Mouse (Mus musculus): ENCODE measurements around the gene Tbc1d10a. TPM values are rescaled to one million over a fixed set of nuclear protein-coding genes. Genes with fewer than 3 reads are reported as not detected.
A peak's percentile ranks its signal among the peaks of the same experiment; 100 is the strongest.

Tbc1d10a gene
- polyA plus RNA-seq, 1 experiment from 2014 or later: 20.9 TPM

DNA sequence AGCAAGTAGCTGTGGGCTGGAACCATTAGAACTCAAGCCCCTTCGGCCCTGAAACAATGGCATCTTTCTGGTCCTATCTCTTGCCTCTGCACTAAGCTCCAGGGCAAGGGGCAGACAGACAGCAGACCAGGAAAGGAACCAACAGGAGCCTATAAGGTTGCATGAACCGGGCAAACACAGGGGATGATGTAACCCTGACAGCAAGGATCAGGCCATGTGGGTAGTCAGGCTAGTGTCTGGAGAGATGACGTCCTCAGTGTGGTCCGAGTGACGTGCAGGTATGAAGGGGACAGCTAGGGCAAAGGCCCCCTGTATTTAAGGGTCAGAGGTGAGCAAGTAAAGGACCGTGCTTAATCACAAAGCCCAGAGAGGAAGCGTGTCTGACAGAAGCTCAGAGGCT is 63.7 kb downstream of the Tbc1d10a start:
- TF ChIP-seq CTCF (IDR thresholded peaks at IDR 0.05; ENCODE audit: low read depth): no peak
- DNase-seq: no peak
- H3K4me2 ChIP-seq: no peak overlapping the region
- H3K4me1 ChIP-seq (ENCODE audit: insufficient read depth): no peaks in the 10 kb centered on the region
- ATAC-seq (ENCODE audit: insufficient read depth): no peak
- H3K9ac ChIP-seq: no peak overlapping the region
- H3K4me3 ChIP-seq (ENCODE audit: low read depth, low read length): no peak overlapping the region
- H3K27me3 ChIP-seq (ENCODE audit: insufficient read depth, low read length): no peaks in the 10 kb centered on the region
- 66% methylated on average over 7 of the region's 7 CpGs for WGBS
- no peaks in the 10 kb centered on the region for H3K36me3 ChIP-seq (ENCODE audit: insufficient read depth)
- no peak overlapping the region for H3K27ac ChIP-seq (ENCODE audit: low read depth)
- no peaks in the 10 kb centered on the region for H3K9me3 ChIP-seq (ENCODE audit: low read depth, low read length)

DNA sequence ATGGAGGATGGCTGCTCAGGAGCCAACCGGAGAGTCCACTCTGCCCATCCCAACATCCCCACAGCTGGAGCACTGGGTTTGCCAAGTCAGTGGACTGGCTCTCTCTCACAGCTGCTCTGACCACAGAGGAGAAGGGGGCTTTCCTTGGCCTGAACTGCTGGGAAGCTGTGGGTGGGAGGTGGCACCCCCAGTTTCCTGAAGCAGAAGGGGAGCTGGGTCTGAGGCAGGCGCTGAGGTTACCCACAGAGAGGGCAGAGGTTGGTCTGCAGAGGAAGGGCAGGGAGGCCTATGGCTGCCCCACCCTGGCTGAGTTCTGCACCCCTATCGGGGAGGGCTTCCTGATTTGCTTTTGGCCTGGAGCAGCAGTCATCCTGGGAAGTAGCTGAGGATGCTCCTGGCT is 64.8 kb downstream of the Tbc1d10a start:
- WGBS: 72% methylated on average over 3 of the region's 3 CpGs
- H3K27ac ChIP-seq (ENCODE audit: low read depth): no peak overlapping the region
- H3K9me3 ChIP-seq (ENCODE audit: low read depth, low read length): no peaks in the 10 kb centered on the region
- no peak overlapping the region for H3K4me2 ChIP-seq
- H3K36me3 ChIP-seq (ENCODE audit: insufficient read depth): no peaks in the 10 kb centered on the region
- no peak overlapping the region for H3K9ac ChIP-seq
- DNase-seq (no peak), ATAC-seq (ENCODE audit: insufficient read depth) (no peak)
- H3K27me3 ChIP-seq (ENCODE audit: insufficient read depth, low read length): no peaks in the 10 kb centered on the region
- H3K4me1 ChIP-seq (ENCODE audit: insufficient read depth): no peaks in the 10 kb centered on the region
- no peak overlapping the region for H3K4me3 ChIP-seq (ENCODE audit: low read depth, low read length)
- no peak for TF ChIP-seq CTCF (IDR thresholded peaks at IDR 0.05; ENCODE audit: low read depth)

DNA sequence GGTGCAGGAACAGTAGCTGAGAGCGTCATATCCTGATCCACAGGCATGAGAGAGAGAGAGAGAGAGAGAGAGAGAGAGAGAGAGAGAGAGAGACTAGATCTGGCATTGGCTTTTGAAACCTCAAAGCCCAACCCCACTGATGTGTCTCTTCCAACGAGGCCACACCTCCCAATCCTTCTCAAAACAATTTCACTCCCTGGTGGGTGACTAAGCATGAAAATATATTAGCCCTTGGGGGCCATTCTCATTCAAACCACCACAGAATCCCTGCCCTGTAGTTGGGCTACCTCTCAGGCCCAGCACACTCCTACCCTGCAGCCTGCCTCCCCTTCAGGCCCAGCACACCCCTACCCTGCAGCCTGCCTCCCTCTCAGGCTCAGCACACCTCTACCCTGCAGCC is 66.3 kb downstream of the Tbc1d10a start:
- ATAC-seq (ENCODE audit: insufficient read depth) (no peak), DNase-seq (no peak)
- no peak overlapping the region for H3K9ac ChIP-seq
- no peaks in the 10 kb centered on the region for H3K4me1 ChIP-seq (ENCODE audit: insufficient read depth)
- no peak overlapping the region for H3K4me3 ChIP-seq (ENCODE audit: low read depth, low read length)
- no peaks in the 10 kb centered on the region for H3K27me3 ChIP-seq (ENCODE audit: insufficient read depth, low read length)
- no peak for TF ChIP-seq CTCF (IDR thresholded peaks at IDR 0.05; ENCODE audit: low read depth)
- no peaks in the 10 kb centered on the region for H3K9me3 ChIP-seq (ENCODE audit: low read depth, low read length)
- 53% methylated on average over 2 of the region's 2 CpGs for WGBS
- no peaks in the 10 kb centered on the region for H3K36me3 ChIP-seq (ENCODE audit: insufficient read depth)
- no peak overlapping the region for H3K27ac ChIP-seq (ENCODE audit: low read depth)
- H3K4me2 ChIP-seq: no peak overlapping the region

DNA sequence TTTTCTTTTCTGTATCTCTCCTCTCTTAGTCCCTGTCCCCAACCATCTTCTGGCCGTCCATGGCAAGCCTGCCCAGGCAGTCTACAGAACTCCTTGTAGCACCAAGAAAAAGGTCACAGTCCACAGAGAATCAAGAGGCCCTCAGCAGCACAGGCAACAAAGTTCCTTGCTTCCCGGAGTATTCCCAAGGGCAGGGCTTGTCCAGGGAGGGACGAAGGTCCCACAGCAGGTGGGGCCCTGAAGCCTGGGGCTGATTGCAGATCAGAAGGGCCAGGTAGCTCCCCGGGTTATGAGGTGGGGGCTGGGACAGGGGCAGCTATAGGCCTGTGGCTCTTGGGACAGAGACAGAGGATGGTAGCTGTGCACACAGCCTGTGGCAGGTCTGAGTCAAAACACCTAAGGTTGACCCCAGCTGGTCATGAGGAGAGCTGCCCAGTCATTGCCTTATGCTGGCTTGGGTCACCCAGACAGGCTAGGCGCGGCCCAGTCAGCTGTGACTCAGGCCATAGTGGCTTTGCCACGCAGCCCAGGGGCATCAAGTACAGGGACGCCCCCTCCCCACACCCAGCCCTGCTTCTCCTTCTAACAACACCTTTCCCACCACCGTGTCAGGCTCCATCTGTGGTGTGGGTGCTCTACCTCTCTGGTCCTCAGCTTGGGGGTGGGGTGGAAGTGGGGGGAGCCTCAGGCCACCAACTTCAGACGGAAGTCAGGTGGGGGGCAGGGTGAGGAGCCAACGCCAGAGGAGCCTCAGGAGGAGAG is 70.4 kb downstream of the Tbc1d10a start, which contains the start of gene Lif:
Lif (plus strand) TSS at position 712 of the 762 bp plus-strand sequence.
- Histone ChIP-seq H3K9ac (no peak within 1 kb of the TSS), H3K9me3 (ENCODE audit: low read depth, low read length) (no peaks in the 10 kb centered on the region), H3K4me1 (ENCODE audit: insufficient read depth) (peaks cover 13% of the 10 kb centered on the region), H3K4me3 (ENCODE audit: low read depth, low read length) (no peak within 1 kb of the TSS), H3K27me3 (ENCODE audit: insufficient read depth, low read length) (no peaks in the 10 kb centered on the region), H3K4me2 (no peak within 1 kb of the TSS), H3K27ac (ENCODE audit: low read depth) (no peak within 1 kb of the TSS), H3K36me3 (ENCODE audit: insufficient read depth) (no peaks in the 10 kb centered on the region)
- TF ChIP-seq CTCF (IDR thresholded peaks at IDR 0.05; ENCODE audit: low read depth): no peak
- no peak for ATAC-seq (ENCODE audit: insufficient read depth)
- no peak for DNase-seq
- WGBS: 62% methylated on average over 11 of the region's 11 CpGs

DNA sequence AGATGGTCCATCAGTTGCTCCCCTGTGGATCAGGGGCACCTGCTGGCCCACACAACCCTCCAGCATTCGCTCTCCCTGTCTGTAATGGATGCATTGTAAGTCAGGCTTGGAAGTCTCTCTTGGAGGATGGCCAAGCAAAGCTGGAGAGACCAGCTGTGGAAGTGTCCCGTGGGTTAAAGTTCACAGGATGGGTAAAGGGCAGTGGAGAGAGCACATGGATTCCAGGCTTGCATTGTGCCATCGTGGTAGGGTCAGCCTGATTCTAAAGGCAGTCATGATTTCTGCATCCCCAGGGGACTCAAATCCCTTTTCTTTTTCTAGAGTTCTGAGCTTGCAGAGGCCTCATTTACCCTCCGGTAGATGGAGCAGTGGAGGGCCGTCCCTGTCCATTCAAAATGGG is 71.2 kb downstream of the Tbc1d10a start:
- Histone ChIP-seq H3K4me1 (ENCODE audit: insufficient read depth) (peaks cover 19% of the 10 kb centered on the region), H3K4me3 (ENCODE audit: low read depth, low read length) (no peak overlapping the region), H3K27ac (ENCODE audit: low read depth) (no peak overlapping the region), H3K9me3 (ENCODE audit: low read depth, low read length) (no peaks in the 10 kb centered on the region), H3K27me3 (ENCODE audit: insufficient read depth, low read length) (no peaks in the 10 kb centered on the region), H3K9ac (no peak overlapping the region), H3K4me2 (no peak overlapping the region), H3K36me3 (ENCODE audit: insufficient read depth) (no peaks in the 10 kb centered on the region)
- ATAC-seq (ENCODE audit: insufficient read depth): no peak
- no peak for TF ChIP-seq CTCF (IDR thresholded peaks at IDR 0.05; ENCODE audit: low read depth)
- no peak for DNase-seq
- WGBS: 60% methylated on average over 5 of the region's 5 CpGs

DNA sequence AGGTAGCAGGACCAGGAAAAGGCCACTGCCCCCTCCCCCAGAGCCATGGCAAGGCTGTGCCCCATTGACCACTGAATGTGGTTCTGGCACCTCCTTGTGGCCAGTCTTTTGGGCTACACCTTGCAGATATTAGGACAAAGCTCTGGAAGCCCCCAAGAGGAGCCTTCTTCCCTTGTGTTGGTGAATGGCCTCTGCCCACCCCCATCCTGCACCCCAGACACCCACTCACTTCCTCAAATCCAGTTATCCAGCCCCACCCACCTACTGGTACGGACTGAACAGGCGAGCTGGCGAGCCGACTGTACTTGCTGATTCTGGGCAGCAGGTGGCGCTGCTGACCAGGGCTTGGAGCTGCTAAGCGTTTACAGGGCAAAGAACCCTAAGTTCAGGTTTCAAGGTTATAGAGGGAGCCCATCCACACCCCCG is 72.1 kb downstream of the Tbc1d10a start:
- H3K4me2 ChIP-seq: peak overlapping the region; percentile 38; the same call in 1 of the 2 replicates
- DNase-seq (peak; percentile 92), ATAC-seq (ENCODE audit: insufficient read depth) (peak; percentile 22)
- no peak overlapping the region for H3K4me3 ChIP-seq (ENCODE audit: low read depth, low read length)
- no peaks in the 10 kb centered on the region for H3K27me3 ChIP-seq (ENCODE audit: insufficient read depth, low read length)
- no peak overlapping the region for H3K9ac ChIP-seq
- H3K36me3 ChIP-seq (ENCODE audit: insufficient read depth): no peaks in the 10 kb centered on the region
- TF ChIP-seq CTCF (IDR thresholded peaks at IDR 0.05; ENCODE audit: low read depth): peak; percentile 99
- H3K27ac ChIP-seq (ENCODE audit: low read depth): no peak overlapping the region
- H3K9me3 ChIP-seq (ENCODE audit: low read depth, low read length): no peaks in the 10 kb centered on the region
- under 1% methylated on average over 7 of the region's 7 CpGs for WGBS
- H3K4me1 ChIP-seq (ENCODE audit: insufficient read depth): peaks cover 19% of the 10 kb centered on the region

DNA sequence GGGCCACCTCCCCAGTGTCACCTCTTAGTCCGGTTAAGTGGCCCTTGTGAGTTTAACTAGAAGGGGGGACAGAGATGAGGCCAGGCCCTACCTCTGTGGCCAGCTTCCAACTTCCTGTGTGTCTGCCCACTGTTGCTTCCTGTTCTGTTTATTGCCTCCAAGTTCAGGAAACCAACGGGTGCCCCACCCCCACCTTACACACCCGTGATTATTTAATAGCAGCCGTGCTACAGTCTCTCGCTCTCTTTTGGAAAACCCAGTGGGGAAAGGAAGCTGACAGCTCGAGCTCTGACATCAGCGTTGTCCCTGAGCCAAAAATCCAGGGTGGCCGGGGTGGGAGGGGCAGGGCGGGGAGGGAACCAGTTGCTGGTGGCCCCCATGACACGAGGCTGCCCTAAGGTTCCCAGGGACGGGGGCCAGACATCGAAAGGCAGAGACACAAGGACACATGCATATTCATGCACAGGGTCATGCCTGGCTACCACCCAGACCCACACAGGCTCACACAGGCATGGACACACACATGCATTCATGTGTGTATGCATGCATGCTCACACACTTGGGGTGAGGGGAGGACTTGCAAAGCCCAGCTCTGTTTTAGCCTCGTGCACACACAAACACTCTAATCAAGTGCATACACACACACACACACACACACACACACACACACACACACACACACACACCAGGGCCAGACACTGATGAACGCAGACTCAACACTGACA is 74.0 kb downstream of the Tbc1d10a start:
- Histone ChIP-seq H3K9me3 (ENCODE audit: low read depth, low read length) (no peaks in the 10 kb centered on the region), H3K4me2 (peak overlapping the region; percentile 44), H3K27me3 (ENCODE audit: insufficient read depth, low read length) (peaks cover 11% of the 10 kb centered on the region), H3K36me3 (ENCODE audit: insufficient read depth) (no peaks in the 10 kb centered on the region), H3K27ac (ENCODE audit: low read depth) (peak overlapping the region; percentile 19; the same call in 1 of the 2 replicates), H3K9ac (no peak overlapping the region; the same call in 1 of the 2 replicates), H3K4me1 (ENCODE audit: insufficient read depth) (peaks cover 21% of the 10 kb centered on the region), H3K4me3 (ENCODE audit: low read depth, low read length) (0 out of 2 replicates have a peak overlapping the region, but pooled peaks have one; percentile 0)
- ATAC-seq (ENCODE audit: insufficient read depth) (peak; percentile 33; the same call in 1 of the 2 replicates), DNase-seq (peak; percentile 82)
- WGBS: 22% methylated on average over 14 of the region's 14 CpGs
- no peak for TF ChIP-seq CTCF (IDR thresholded peaks at IDR 0.05; ENCODE audit: low read depth)

All from lung, embryonic 14.5 days (tissue).